20 mouse cellular contexts compared by ENCODE assay signal in genomic region chr12:81994911-81995667, GRCm38 (mm10).
DNase-seq lines count a peak whose midpoint lies in the region; ATAC-seq and TF ChIP-seq lines count a peak whose summit lies in the region.
"Had no signal": no experiment of that assay in that cellular context is flagged by ENCODE, and none has a peak within 500 bp of the region (broad histone marks: within the 10 kb centered on the region; RNA-seq: fewer than 3 reads in every experiment).

No protein-coding gene starts in this region.

- no peaks in the 10 kb centered on the region for H3K27me3 ChIP-seq in heart, embryonic 15.5 days
- H3K27me3 ChIP-seq in stomach, embryonic 14.5 days (ENCODE audit: control insufficient read depth, insufficient read depth, low read length) = no peaks in the 10 kb centered on the region
- H3K27me3 ChIP-seq in stomach, postnatal 0 days (ENCODE audit: control insufficient read depth, insufficient read depth, low read length) = no peaks in the 10 kb centered on the region
- H3K27me3 ChIP-seq: hindbrain, embryonic 15.5 days had no signal

- peak; percentile 39 to 47 for DNase-seq in cerebellum, postnatal 10 days
- no peak for DNase-seq in cerebellum, adult 9-10 months
- no peak for DNase-seq in heart, postnatal 10 days
- no peak for DNase-seq in stomach, postnatal 0 days (ENCODE audit: low spot score)
- DNase-seq in telencephalon, adult 2 months (ENCODE audit: low read depth, low spot score) = peak; percentile 21
- DNase-seq: adrenal gland, adult 2 months; B cell, adult 2 months; gastrocnemius, postnatal 10 days; heart, adult 18-20 months; heart, postnatal 36 days; kidney, adult 9 months; left cerebral cortex, postnatal 4 days; liver; lung, adult 18-20 months; right cerebral cortex, postnatal 25 days; thymus, postnatal 14 days had no signal

- peak overlapping the region; percentile 53; the same call in 1 of the 2 replicates for H3K27ac ChIP-seq in heart, embryonic 15.5 days
- peak overlapping the region; percentile 80; the same call in 1 of the 2 replicates for H3K27ac ChIP-seq in stomach, embryonic 14.5 days (ENCODE audit: low read length)
- no peak overlapping the region for H3K27ac ChIP-seq in stomach, postnatal 0 days (replicated peaks)
- H3K27ac ChIP-seq: hindbrain, embryonic 15.5 days had no signal

- TF ChIP-seq EP300 in stomach, postnatal 0 days (optimal IDR thresholded peaks at IDR 0.05) = no peak

- H3K9me3 ChIP-seq in heart, embryonic 15.5 days (replicated peaks) = no peaks in the 10 kb centered on the region
- H3K9me3 ChIP-seq in stomach, embryonic 14.5 days (ENCODE audit: control insufficient read depth, low read depth, low read length) = no peaks in the 10 kb centered on the region
- no peaks in the 10 kb centered on the region for H3K9me3 ChIP-seq in stomach, postnatal 0 days (ENCODE audit: control insufficient read depth, low read length)
- H3K9me3 ChIP-seq: hindbrain, embryonic 15.5 days had no signal

- no peak overlapping the region for H3K4me3 ChIP-seq in heart, embryonic 15.5 days
- no peak overlapping the region for H3K4me3 ChIP-seq in stomach, embryonic 14.5 days (ENCODE audit: low read depth, low read length)
- no peak overlapping the region for H3K4me3 ChIP-seq in stomach, postnatal 0 days (ENCODE audit: low read depth, low read length)
- H3K4me3 ChIP-seq: hindbrain, embryonic 15.5 days had no signal

- no peak for ATAC-seq in heart, embryonic 15.5 days (replicated peaks; ENCODE audit: insufficient number of reproducible peaks, insufficient read depth, low FRiP score, low read depth)
- no peak for ATAC-seq in stomach, embryonic 14.5 days (ENCODE audit: insufficient number of reproducible peaks, insufficient read depth, low FRiP score, low read depth)
- ATAC-seq in stomach, postnatal 0 days (ENCODE audit: low FRiP score, low TSS enrichment) = no peak
- no peak for ATAC-seq in CD4-positive, CD25-positive, alpha-beta regulatory T cell, adult 4 months

- no peak for TF ChIP-seq CTCF in stomach, postnatal 0 days (IDR thresholded peaks at IDR 0.05; ENCODE audit: low read depth)

- intact Hi-C loops in heart, postnatal 10 days (cut with DNase I) = no loop called here

- no peak overlapping the region for H3K9ac ChIP-seq in heart, embryonic 15.5 days
- H3K9ac ChIP-seq in stomach, embryonic 14.5 days (replicated peaks; ENCODE audit: low read depth, low read length) = no peak overlapping the region
- H3K9ac ChIP-seq in stomach, postnatal 0 days (ENCODE audit: low read length) = no peak overlapping the region; the same call in 1 of the 2 replicates
- H3K9ac ChIP-seq: hindbrain, embryonic 15.5 days had no signal

- no peak overlapping the region for H3K4me2 ChIP-seq in heart, embryonic 15.5 days
- H3K4me2 ChIP-seq in stomach, embryonic 14.5 days (replicated peaks; ENCODE audit: low read depth, low read length) = no peak overlapping the region
- H3K4me2 ChIP-seq in stomach, postnatal 0 days (replicated peaks; ENCODE audit: low read depth) = no peak overlapping the region
- H3K4me2 ChIP-seq: hindbrain, embryonic 15.5 days had no signal

- H3K36me3 ChIP-seq in heart, embryonic 15.5 days = peaks cover 65% of the 10 kb centered on the region
- peaks cover 34% of the 10 kb centered on the region for H3K36me3 ChIP-seq in stomach, embryonic 14.5 days (ENCODE audit: control insufficient read depth, insufficient read depth, low read length)
- H3K36me3 ChIP-seq in stomach, postnatal 0 days (ENCODE audit: control insufficient read depth, insufficient read depth, low read length) = peaks cover 18% of the 10 kb centered on the region

- H3K4me1 ChIP-seq in heart, embryonic 15.5 days (replicated peaks) = no peaks in the 10 kb centered on the region
- H3K4me1 ChIP-seq in stomach, embryonic 14.5 days (ENCODE audit: control insufficient read depth, insufficient read depth, low read length) = peaks cover 3% of the 10 kb centered on the region; the same call in 1 of the 2 replicates
- H3K4me1 ChIP-seq in stomach, postnatal 0 days (replicated peaks; ENCODE audit: control insufficient read depth, insufficient read depth) = no peaks in the 10 kb centered on the region
- H3K4me1 ChIP-seq: hindbrain, embryonic 15.5 days had no signal

- WGBS in heart, embryonic 15.5 days = 82% methylated on average over 20 of the region's 20 CpGs
- WGBS in stomach, embryonic 14.5 days = 81% methylated on average over 20 of the region's 20 CpGs
- WGBS in stomach, postnatal 0 days = 79% methylated on average over 20 of the region's 20 CpGs

Comparison
In these comparisons a context has a peak if more than half of its experiments do, and no peak if none do; other contexts are left out.
1. DNase-seq: peak in cerebellum, postnatal 10 days (2 of 2) and telencephalon, adult 2 months (single experiment); none in cerebellum, adult 9-10 months (single experiment), heart, postnatal 10 days (0 of 2) and stomach, postnatal 0 days (single experiment).